Comparison of ENCODE assay signal across 15 mouse cellular contexts in genomic region chr10:21554896-21555580, GRCm38 (mm10).
A peak's percentile ranks its signal among the peaks of the same experiment; 100 is the strongest.
DNase-seq lines count a peak whose midpoint lies in the region.
"Had no signal": no experiment of that assay in that cellular context is flagged by ENCODE, and none has a peak within 500 bp of the region (broad histone marks: within the 10 kb centered on the region; RNA-seq: fewer than 3 reads in every experiment).

No protein-coding gene starts in this region.

- DNase-seq in kidney, adult 11 months, result peak; percentile 30
- no peak for DNase-seq in kidney, postnatal 10 days
- DNase-seq in kidney, adult 9 months, result peak; percentile 52
- no peak for DNase-seq in kidney, postnatal 4 days
- peak; percentile 77 for DNase-seq in R1 (ENCODE audit: low read depth, low spot score)
- DNase-seq in urinary bladder, postnatal 10 days (ENCODE audit: low spot score), result no peak
- DNase-seq: adrenal gland, adult 8-10 months; adrenal gland, postnatal 25 days; cerebellum, adult 11-12 months; cerebellum, adult 8-10 months; cerebellum, postnatal 10 days; cerebellum, postnatal 36 days; embryo, embryonic 11 days; gastrocnemius, postnatal 25 days; heart, adult 2 months had no signal

Comparison
In these comparisons a context has a peak if more than half of its experiments do, and no peak if none do; other contexts are left out.
1. DNase-seq: peak in kidney, adult 11 months (single experiment), kidney, adult 9 months (single experiment) and R1 (single experiment); none in kidney, postnatal 10 days (single experiment), kidney, postnatal 4 days (0 of 2) and urinary bladder, postnatal 10 days (single experiment).